Mouse (Mus musculus) myocyte (in vitro differentiated cells): Measurements from ENCODE around the gene Emx1. TPM values are rescaled to one million over a fixed set of nuclear protein-coding genes. Genes with fewer than 3 reads are reported as not detected.
A peak's percentile ranks its signal among the peaks of the same experiment; 100 is the strongest.
"Not testable (repeated sequence)": the region's sequence is repeated elsewhere in the genome, so short reads cannot be mapped to it uniquely, and the experiment has no call there.

Experiments
- H3K27me3 ChIP-seq: one replicate; pipeline ENCODE4 v1.6.1; 2011; ENCODE audit not compliant: control insufficient read depth, insufficient read depth, insufficient read length
- H3K36me3 ChIP-seq: one replicate; pipeline ENCODE4 v1.6.1; 2011; ENCODE audit not compliant: control insufficient read depth, insufficient read depth
- H3K4me2 ChIP-seq: one replicate; pipeline ENCODE4 v1.6.1; 2011; ENCODE audit warnings: low read depth, control low read depth
- H3K4me3 ChIP-seq: one replicate; pipeline ENCODE4 v1.5.1; 2011; ENCODE audit warnings: mild to moderate bottlenecking, control low read depth, moderate library complexity
- H3K79me2 ChIP-seq: one replicate; pipeline ENCODE4 v1.6.1; 2011; ENCODE audit not compliant: control insufficient read depth, insufficient read depth
- H3ac ChIP-seq: one replicate; pipeline ENCODE4 v1.6.1; 2011; ENCODE audit not compliant: control insufficient read depth, insufficient read length
- CEBPB ChIP-seq: IDR thresholded peaks from 2 replicates; pipeline ENCODE4 v1.6.1; 2011; ENCODE audit warnings: mild to moderate bottlenecking, moderate library complexity; ENCODE audit not compliant: poor library complexity, insufficient read depth, severe bottlenecking
- E2F4 ChIP-seq: IDR thresholded peaks from one replicate; pipeline ENCODE4 v1.6.1; 2011; ENCODE audit warnings: mild to moderate bottlenecking, control low read depth, moderate library complexity; ENCODE audit not compliant: insufficient read depth
- MAX ChIP-seq: IDR thresholded peaks from one replicate; pipeline ENCODE4 v1.6.1; 2011; ENCODE audit warnings: low read depth, mild to moderate bottlenecking, control low read depth
- MYOD1 ChIP-seq, 3 experiments: IDR thresholded peaks; one replicate each; pipeline ENCODE4 v1.6.1; 2011; ENCODE audit warnings: control low read depth in 2 of 3, low read depth in 2 of 3, mild to moderate bottlenecking in 2 of 3, moderate library complexity in 1 of 3; ENCODE audit not compliant: insufficient read length in 2 of 3, control insufficient read depth in 1 of 3
- MYOG ChIP-seq, 3 experiments: IDR thresholded peaks; one replicate each; pipeline ENCODE4 v1.6.1; 2011; ENCODE audit warnings: control low read depth in 2 of 3, low read depth in 2 of 3, mild to moderate bottlenecking in 2 of 3; ENCODE audit not compliant: insufficient read length in 2 of 3, control insufficient read depth in 1 of 3, insufficient read depth in 1 of 3
- POLR2A ChIP-seq: IDR thresholded peaks from one replicate; pipeline ENCODE4 v1.6.1; 2011; ENCODE audit warnings: low read depth, mild to moderate bottlenecking, control low read depth, moderate library complexity; ENCODE audit not compliant: insufficient read length
- POLR2AphosphoS2 ChIP-seq: IDR thresholded peaks from one replicate; pipeline ENCODE4 v1.6.1; 2011; ENCODE audit warnings: low read depth, control low read depth; ENCODE audit not compliant: insufficient read length
- REST ChIP-seq: IDR thresholded peaks from one replicate; pipeline ENCODE4 v1.6.1; 2011; ENCODE audit warnings: mild to moderate bottlenecking, control low read depth, moderate library complexity; ENCODE audit not compliant: insufficient read depth, insufficient read length
- SRF ChIP-seq: IDR thresholded peaks from one replicate; pipeline ENCODE4 v1.6.1; 2011; ENCODE audit warnings: low read depth; ENCODE audit not compliant: control insufficient read depth, insufficient read length
- TCF12 ChIP-seq: IDR thresholded peaks from one replicate; pipeline ENCODE4 v1.6.1; 2011; ENCODE audit warnings: mild to moderate bottlenecking, control low read depth; ENCODE audit not compliant: poor library complexity, insufficient read depth, severe bottlenecking
- TCF3 ChIP-seq: IDR thresholded peaks from one replicate; pipeline ENCODE4 v1.6.1; 2011; ENCODE audit warnings: low read depth, control low read depth; ENCODE audit not compliant: insufficient read length
- USF1 ChIP-seq: IDR thresholded peaks from one replicate; pipeline ENCODE4 v1.6.1; 2011; ENCODE audit warnings: low read depth, mild to moderate bottlenecking, control low read depth, moderate library complexity
- polyA plus RNA-seq: library from polyadenylated mRNA; unstranded; fragments of >200 nt; fragmentation: generic; extraction: Trizol; gene quantifications from one replicate; pipeline ENCODE4 v1.2.1, GENCODE M21; 2012; ENCODE audit warnings: missing spikeins

Gene Emx1
- not detected for polyA plus RNA-seq

DNA sequence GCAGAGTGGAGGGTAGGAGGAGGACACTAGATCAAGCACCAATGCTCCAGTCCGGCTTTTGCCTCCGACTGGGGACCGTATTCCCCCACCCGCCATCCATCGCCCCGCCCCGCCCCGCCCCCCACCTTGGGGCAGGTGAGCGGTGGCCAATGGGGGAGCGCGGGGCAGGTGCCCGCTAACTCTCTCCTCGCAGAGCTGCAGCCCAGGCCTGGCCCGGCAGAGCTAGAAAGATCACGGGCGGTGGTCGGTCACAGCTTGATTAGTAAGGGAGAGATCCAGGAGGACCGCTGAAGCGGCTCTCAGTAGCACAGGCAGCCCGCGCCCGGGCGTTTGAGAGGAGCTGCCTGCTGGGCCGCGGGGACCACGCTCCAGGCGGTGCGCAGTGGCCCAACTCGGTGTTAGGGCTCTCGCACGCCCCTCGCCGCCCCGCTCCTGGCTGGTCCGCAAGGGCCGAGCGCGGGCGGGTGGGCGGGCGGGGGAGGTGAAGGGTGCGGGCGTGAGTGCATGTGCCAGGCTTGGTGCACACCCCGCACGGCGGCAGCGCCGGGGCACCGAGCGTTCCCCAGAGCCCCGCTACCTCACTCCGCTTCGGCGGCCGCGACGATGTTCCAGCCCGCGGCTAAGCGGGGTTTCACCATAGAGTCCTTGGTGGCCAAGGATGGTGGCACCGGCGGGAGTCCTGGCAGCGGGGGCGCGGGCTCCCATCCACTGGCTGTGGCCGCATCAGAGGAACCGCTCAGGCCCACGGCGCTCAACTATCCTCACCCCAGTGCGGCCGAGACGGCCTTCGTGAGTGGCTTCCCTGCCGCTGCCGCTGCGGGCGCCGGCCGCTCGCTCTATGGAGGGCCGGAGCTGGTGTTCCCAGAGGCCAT lies at the start of gene Emx1:
Gene Emx1 (plus strand): TSS at position 99 of the 872 bp plus-strand sequence.
- no peaks in the 10 kb centered on the region for H3K79me2 ChIP-seq
- H3ac ChIP-seq = no peak within 1 kb of the TSS
- H3K4me3 ChIP-seq = no peak within 1 kb of the TSS
- TF ChIP-seq POLR2A (no peak), E2F4 (no peak)
- H3K4me2 ChIP-seq = no peak within 1 kb of the TSS
- H3K27me3 ChIP-seq = peaks cover 66% of the 10 kb centered on the region
- no peaks in the 10 kb centered on the region for H3K36me3 ChIP-seq

DNA sequence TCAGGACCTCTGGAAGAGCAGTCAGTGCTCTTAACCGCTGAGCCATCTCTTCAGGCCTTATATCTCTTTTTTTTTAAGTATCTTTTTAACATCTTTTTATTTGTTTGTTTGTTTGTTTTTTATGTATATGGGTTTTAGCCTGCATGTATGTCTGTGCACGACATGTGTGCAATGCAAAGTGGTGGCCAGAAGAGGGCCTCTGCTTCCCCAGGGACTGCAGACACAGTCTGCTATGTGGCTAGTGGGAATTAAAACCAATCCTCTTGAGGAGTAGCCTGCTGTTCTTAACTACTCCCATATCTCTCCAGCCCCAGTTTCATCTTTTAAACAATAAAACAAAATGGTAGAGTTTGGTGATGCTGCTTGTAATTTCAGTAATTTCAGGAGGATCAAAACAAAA lies 47.7 kb upstream of the Emx1 start:
- Histone ChIP-seq H3K27me3 (no peaks in the 10 kb centered on the region), H3K36me3 (no peaks in the 10 kb centered on the region)
- TF ChIP-seq POLR2AphosphoS2 (no peak), MAX (no peak), TCF3 (no peak), REST (no peak), E2F4 (no peak), MYOG (IDR thresholded peaks at IDR 0.05; ENCODE audit: control insufficient read depth in 1 of 3, insufficient read depth in 1 of 3, insufficient read length in 2 of 3, low read depth in 2 of 3) (no peak), TCF12 (no peak), POLR2A (no peak), USF1 (no peak), MYOD1 (IDR thresholded peaks at IDR 0.05; ENCODE audit: control insufficient read depth in 1 of 3, insufficient read length in 2 of 3, low read depth in 2 of 3) (no peak), SRF (no peak), CEBPB (no peak)

DNA sequence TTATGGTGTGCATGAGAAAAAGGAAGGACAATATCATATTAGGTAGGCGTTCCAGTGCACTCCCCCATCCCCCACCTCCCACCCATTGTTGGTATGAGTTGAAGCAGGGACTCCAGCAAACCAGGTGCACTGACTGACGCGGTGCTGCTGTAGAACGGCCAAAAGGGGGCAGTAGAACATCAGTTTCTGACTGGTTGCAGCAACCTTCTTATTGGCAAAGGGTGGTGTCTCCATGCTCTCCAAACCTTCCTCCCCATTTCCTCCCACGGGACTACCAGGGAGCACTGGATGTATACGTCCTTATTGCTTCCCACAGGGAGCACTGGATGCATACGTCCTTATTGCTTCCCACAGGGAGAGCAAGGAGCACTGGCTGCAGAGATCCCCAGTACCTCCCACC lies 46.2 kb upstream of the Emx1 start:
- H3K4me3 ChIP-seq, H3ac ChIP-seq, H3K36me3 ChIP-seq, H3K79me2 ChIP-seq, H3K4me2 ChIP-seq: not testable (repeated sequence)
- peaks cover 13% of the 10 kb centered on the region for H3K27me3 ChIP-seq

More for the DNA sequence above, 47.7 kb upstream of the Emx1 start:
- Histone ChIP-seq H3K79me2 (no peaks in the 10 kb centered on the region), H3K4me3 (no peak overlapping the region), H3K4me2 (no peak overlapping the region), H3ac (no peak overlapping the region)

DNA sequence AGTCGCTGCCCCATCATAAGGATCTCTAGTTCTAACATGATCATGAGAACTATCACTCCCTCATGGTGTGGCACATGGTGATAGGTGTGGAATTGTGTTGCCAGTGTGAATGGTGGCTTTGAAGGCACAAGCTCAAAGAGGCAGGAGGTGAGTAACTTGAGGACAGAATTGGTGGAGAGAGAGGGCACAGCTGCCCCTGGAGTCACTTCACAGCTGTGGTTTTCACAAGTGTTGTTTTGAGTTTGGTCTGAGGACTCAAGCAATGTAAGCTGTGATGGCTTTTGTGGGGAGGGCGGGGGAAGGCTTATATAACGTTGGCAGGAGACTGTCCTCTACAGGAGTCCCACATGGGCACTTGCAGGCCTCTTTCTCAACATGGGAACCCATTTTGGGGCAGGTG lies 42.8 kb upstream of the Emx1 start:
- H3ac ChIP-seq = no peak overlapping the region
- no peak overlapping the region for H3K4me3 ChIP-seq
- H3K79me2 ChIP-seq = no peaks in the 10 kb centered on the region
- no peak for TF ChIP-seq TCF3
- TF ChIP-seq MYOG (IDR thresholded peaks at IDR 0.05; ENCODE audit: control insufficient read depth in 1 of 3, insufficient read depth in 1 of 3, insufficient read length in 2 of 3, low read depth in 2 of 3) = peak in 1 of 3 experiments; percentile 47
- TF ChIP-seq MYOD1 (IDR thresholded peaks at IDR 0.05; ENCODE audit: control insufficient read depth in 1 of 3, insufficient read length in 2 of 3, low read depth in 2 of 3) = peak in 2 of 3 experiments; percentile 11 to 18
- H3K27me3 ChIP-seq = peaks cover 31% of the 10 kb centered on the region
- H3K4me2 ChIP-seq = no peak overlapping the region
- H3K36me3 ChIP-seq = no peaks in the 10 kb centered on the region

DNA sequence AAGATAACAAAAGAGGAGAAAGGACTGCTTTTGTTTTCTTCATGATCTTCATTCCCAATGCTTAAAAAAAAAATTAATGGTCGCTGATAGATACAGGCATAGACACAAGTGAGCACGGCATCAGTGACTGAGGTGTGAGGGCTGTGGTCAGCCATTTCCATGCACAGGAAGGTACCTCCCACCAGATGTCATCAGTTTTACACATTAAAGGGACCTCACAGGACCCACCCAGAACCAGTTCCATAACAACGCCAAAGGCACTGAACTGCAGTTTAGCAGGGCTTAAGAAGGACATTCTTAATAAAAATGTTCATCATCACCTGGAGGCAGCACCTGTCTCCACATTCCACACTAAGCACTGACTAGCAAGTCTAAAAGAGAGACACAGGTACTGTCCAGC lies 39.6 kb upstream of the Emx1 start:
- TF ChIP-seq USF1 (no peak), MAX (no peak), CEBPB (no peak), E2F4 (no peak), MYOG (IDR thresholded peaks at IDR 0.05; ENCODE audit: control insufficient read depth in 1 of 3, insufficient read depth in 1 of 3, insufficient read length in 2 of 3, low read depth in 2 of 3) (no peak)
- no peak overlapping the region for H3ac ChIP-seq

DNA sequence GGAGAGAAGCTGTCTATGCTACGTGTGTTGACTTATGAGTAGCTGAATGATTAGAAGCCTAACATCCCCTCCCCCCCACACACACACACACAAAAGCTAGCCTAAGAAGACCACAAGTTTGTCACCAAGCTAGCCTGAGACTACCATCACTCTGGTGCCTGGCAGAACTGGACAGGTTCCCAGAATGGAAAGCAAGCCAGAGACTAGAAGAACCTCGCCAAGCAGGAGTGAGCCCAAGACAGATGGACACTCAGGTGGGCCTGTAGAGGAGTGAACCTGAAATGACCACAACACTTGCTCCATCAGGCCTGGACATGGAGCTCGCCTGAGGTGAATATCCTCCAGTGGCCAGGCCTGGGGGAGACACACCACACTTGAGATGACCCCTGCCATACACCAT lies 36.9 kb upstream of the Emx1 start:
- no peaks in the 10 kb centered on the region for H3K79me2 ChIP-seq
- no peak overlapping the region for H3K4me2 ChIP-seq
- no peaks in the 10 kb centered on the region for H3K36me3 ChIP-seq
- no peak for TF ChIP-seq CEBPB
- no peak for TF ChIP-seq TCF3
- no peak for TF ChIP-seq TCF12
- TF ChIP-seq MYOD1 (IDR thresholded peaks at IDR 0.05; ENCODE audit: control insufficient read depth in 1 of 3, insufficient read length in 2 of 3, low read depth in 2 of 3) = no peak
- no peak for TF ChIP-seq REST
- TF ChIP-seq E2F4 = no peak
- no peak for TF ChIP-seq MAX
- TF ChIP-seq POLR2AphosphoS2 = no peak
- no peak for TF ChIP-seq MYOG (IDR thresholded peaks at IDR 0.05; ENCODE audit: control insufficient read depth in 1 of 3, insufficient read depth in 1 of 3, insufficient read length in 2 of 3, low read depth in 2 of 3)
- peaks cover 35% of the 10 kb centered on the region for H3K27me3 ChIP-seq
- H3ac ChIP-seq = no peak overlapping the region
- H3K4me3 ChIP-seq = no peak overlapping the region

More for the DNA sequence above, 39.6 kb upstream of the Emx1 start:
- no peak overlapping the region for H3K4me2 ChIP-seq
- H3K27me3 ChIP-seq = peaks cover 35% of the 10 kb centered on the region
- no peak overlapping the region for H3K4me3 ChIP-seq
- H3K36me3 ChIP-seq = no peaks in the 10 kb centered on the region
- no peaks in the 10 kb centered on the region for H3K79me2 ChIP-seq
